3 mouse cellular contexts compared by ENCODE assay signal in genomic region chr2:126523101-126523745, GRCm38 (mm10). TPM values are rescaled to one million over a fixed set of nuclear protein-coding genes. Genes with fewer than 3 reads are reported as not detected.
"Had no signal": no experiment of that assay in that cellular context is flagged by ENCODE, and none has a peak within 500 bp of the region (broad histone marks: within the 10 kb centered on the region; RNA-seq: fewer than 3 reads in every experiment).

No protein-coding gene starts in this region.

RNA-seq across cellular contexts. Expression of gene Atp8b4, which starts 22.7 kb away (rescaled TPM):
- polyA plus RNA-seq: midbrain, embryonic 16.5 days; neural tube, embryonic 13.5 days had no signal

RNA-seq across cellular contexts. Expression of gene Slc27a2, which starts 29.0 kb away (rescaled TPM):
- polyA plus RNA-seq: myocyte had no signal
